Mouse (Mus musculus): ENCODE results near the gene Rc3h1. TPM values are rescaled to one million over a fixed set of nuclear protein-coding genes. Genes with fewer than 3 reads are reported as not detected.

Gene Rc3h1
- polyA plus RNA-seq, 1 experiment, result 36.6 TPM

DNA sequence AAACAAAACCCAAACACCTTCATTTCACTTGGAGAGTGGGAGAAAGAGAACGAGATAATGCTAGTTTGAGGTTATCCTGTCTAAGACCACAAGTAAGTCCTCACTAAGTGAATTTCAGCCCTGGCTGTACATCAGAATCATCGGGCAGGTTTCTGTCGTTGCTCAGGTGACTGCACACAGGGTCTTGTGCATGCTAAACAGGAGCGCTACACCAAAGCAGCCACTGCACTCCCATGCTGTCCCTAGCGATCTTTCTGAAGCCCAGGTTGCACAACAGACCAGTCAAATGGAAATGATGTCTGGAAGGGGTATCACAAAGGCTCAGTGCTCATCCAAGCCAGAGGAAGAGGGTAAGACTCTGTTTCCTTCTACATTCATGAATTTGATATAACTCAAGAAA is 100.3 kb downstream of the Rc3h1 start:
- 86% methylated on average over 5 of the region's 5 CpGs for WGBS
- no peak overlapping the region for H3K4me3 ChIP-seq (ENCODE audit: control insufficient read depth, insufficient read depth, low read length)
- no peak for DNase-seq
- H3K4me1 ChIP-seq (replicated peaks; ENCODE audit: control insufficient read depth, insufficient read depth, low read length), result no peaks in the 10 kb centered on the region
- no peaks in the 10 kb centered on the region for H3K27me3 ChIP-seq (ENCODE audit: control insufficient read depth, insufficient read depth, low read length)
- TF ChIP-seq POLR2A (IDR thresholded peaks at IDR 0.05; ENCODE audit: control insufficient read depth, extremely low read depth, insufficient read depth, low read length, poor library complexity), result no peak
- TF ChIP-seq CTCF (IDR thresholded peaks at IDR 0.05; ENCODE audit: borderline replicate concordance, control insufficient read depth, extremely low read depth, insufficient read depth, low read length, poor library complexity), result no peak
- no peaks in the 10 kb centered on the region for H3K36me3 ChIP-seq (ENCODE audit: control insufficient read depth, insufficient read depth, low read length)
- H3K27ac ChIP-seq (ENCODE audit: control insufficient read depth, insufficient read depth, low read length), result no peak overlapping the region

DNA sequence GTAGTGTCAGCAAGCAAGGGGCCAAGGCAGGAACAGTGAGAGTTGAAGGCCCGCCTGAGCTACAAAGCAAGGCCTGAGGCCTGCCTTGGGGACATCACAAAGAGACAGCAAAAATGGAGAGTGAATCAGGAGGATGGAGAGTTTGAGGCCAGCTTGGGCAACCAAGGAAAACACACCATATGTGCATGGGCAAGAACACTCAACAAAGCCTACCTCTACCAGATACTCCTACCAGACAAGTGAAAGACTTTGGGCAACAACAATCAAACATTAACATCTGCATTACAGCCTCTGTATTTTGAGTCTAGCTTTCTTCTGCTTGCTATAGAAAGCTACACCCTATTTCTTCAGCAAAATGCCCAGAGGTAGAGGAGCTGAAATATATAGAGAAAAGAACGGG is 101.8 kb downstream of the Rc3h1 start:
- Histone ChIP-seq H3K27me3 (ENCODE audit: control insufficient read depth, insufficient read depth, low read length) (no peaks in the 10 kb centered on the region), H3K27ac (ENCODE audit: control insufficient read depth, insufficient read depth, low read length) (no peak overlapping the region), H3K4me1 (replicated peaks; ENCODE audit: control insufficient read depth, insufficient read depth, low read length) (no peaks in the 10 kb centered on the region), H3K36me3 (ENCODE audit: control insufficient read depth, insufficient read depth, low read length) (peaks cover 9% of the 10 kb centered on the region), H3K4me3 (ENCODE audit: control insufficient read depth, insufficient read depth, low read length) (no peak overlapping the region)
- WGBS, result 94% methylated on average over 2 of the region's 2 CpGs
- TF ChIP-seq CTCF (IDR thresholded peaks at IDR 0.05; ENCODE audit: borderline replicate concordance, control insufficient read depth, extremely low read depth, insufficient read depth, low read length, poor library complexity), result no peak
- no peak for TF ChIP-seq POLR2A (IDR thresholded peaks at IDR 0.05; ENCODE audit: control insufficient read depth, extremely low read depth, insufficient read depth, low read length, poor library complexity)
- DNase-seq, result no peak

DNA sequence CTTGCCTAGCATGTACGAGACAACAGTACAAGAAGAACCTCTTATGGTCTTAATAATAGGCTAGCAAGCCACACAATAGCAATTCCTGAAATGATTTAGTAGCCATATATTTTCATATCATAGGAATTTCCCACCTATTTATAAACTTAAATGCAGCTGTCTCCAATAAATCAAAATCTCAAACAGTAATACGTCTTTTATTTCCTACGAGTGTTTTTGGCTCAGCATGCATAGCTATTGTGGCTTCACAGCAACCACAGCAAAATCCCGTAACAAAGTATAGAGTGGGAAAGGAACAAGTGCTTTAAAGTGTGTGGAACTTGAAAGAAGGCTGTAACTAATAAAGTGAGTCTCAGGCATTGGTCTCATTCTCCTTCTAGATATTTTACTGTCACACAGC is 104.2 kb downstream of the Rc3h1 start:
- Histone ChIP-seq H3K4me1 (replicated peaks; ENCODE audit: control insufficient read depth, insufficient read depth, low read length) (no peaks in the 10 kb centered on the region), H3K36me3 (ENCODE audit: control insufficient read depth, insufficient read depth, low read length) (peaks cover 9% of the 10 kb centered on the region), H3K4me3 (ENCODE audit: control insufficient read depth, insufficient read depth, low read length) (no peak overlapping the region), H3K27me3 (ENCODE audit: control insufficient read depth, insufficient read depth, low read length) (no peaks in the 10 kb centered on the region), H3K27ac (ENCODE audit: control insufficient read depth, insufficient read depth, low read length) (no peak overlapping the region)
- WGBS, result 92% methylated on average over 4 of the region's 4 CpGs
- DNase-seq, result no peak
- TF ChIP-seq CTCF (IDR thresholded peaks at IDR 0.05; ENCODE audit: borderline replicate concordance, control insufficient read depth, extremely low read depth, insufficient read depth, low read length, poor library complexity), result no peak
- no peak for TF ChIP-seq POLR2A (IDR thresholded peaks at IDR 0.05; ENCODE audit: control insufficient read depth, extremely low read depth, insufficient read depth, low read length, poor library complexity)

DNA sequence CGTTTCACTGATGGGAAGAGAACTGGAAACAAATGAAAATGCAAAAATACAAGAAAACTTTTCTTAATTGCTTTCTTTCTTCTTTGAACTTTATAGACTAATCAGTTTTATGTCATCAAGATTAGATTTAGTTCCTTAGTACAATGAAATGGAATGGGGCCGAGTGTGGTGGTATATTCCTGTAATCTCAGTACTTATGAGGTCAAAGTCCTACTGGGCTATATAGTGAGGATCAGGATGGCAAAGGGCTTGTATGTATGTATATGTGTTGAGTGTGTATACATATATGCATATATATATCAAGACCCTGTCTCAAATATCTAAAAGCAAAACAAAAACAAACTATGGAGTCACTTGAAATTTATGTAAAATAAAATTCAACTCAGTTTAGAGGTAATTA is 110.2 kb downstream of the Rc3h1 start:
- no peak overlapping the region for H3K4me3 ChIP-seq (ENCODE audit: control insufficient read depth, insufficient read depth, low read length)
- peaks cover 23% of the 10 kb centered on the region for H3K36me3 ChIP-seq (ENCODE audit: control insufficient read depth, insufficient read depth, low read length)
- WGBS, result 93% methylated on average over 2 of the region's 2 CpGs
- no peak for DNase-seq
- no peak overlapping the region for H3K27ac ChIP-seq (ENCODE audit: control insufficient read depth, insufficient read depth, low read length)
- no peaks in the 10 kb centered on the region for H3K27me3 ChIP-seq (ENCODE audit: control insufficient read depth, insufficient read depth, low read length)
- TF ChIP-seq POLR2A (IDR thresholded peaks at IDR 0.05; ENCODE audit: control insufficient read depth, extremely low read depth, insufficient read depth, low read length, poor library complexity) (no peak), CTCF (IDR thresholded peaks at IDR 0.05; ENCODE audit: borderline replicate concordance, control insufficient read depth, extremely low read depth, insufficient read depth, low read length, poor library complexity) (no peak)
- H3K4me1 ChIP-seq (replicated peaks; ENCODE audit: control insufficient read depth, insufficient read depth, low read length), result no peaks in the 10 kb centered on the region

DNA sequence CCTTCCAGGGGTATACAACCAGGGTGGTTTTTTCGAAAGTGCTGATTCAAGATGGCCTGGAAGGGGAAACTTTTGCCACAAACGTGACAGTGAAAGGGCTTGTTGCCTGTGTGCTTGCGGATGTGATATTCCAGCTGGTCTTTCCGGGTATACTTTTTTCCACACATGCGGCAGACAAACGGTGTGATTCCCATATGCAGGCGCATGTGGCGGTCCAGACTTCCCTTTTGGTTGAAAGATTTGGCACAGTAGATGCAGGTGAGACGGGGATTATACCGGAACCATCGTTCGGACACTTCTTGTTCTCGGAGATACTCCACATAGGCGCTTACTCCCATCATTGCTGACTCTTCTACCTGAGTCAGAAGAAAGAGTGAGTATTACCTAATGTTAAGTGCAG is 113.8 kb downstream of the Rc3h1 start:
- no peak overlapping the region for H3K4me3 ChIP-seq (ENCODE audit: control insufficient read depth, insufficient read depth, low read length)
- H3K27ac ChIP-seq (ENCODE audit: control insufficient read depth, insufficient read depth, low read length), result no peak overlapping the region
- DNase-seq, result no peak
- H3K36me3 ChIP-seq (ENCODE audit: control insufficient read depth, insufficient read depth, low read length), result peaks cover 18% of the 10 kb centered on the region
- WGBS, result 96% methylated on average over 14 of the region's 14 CpGs
- no peaks in the 10 kb centered on the region for H3K4me1 ChIP-seq (replicated peaks; ENCODE audit: control insufficient read depth, insufficient read depth, low read length)
- H3K27me3 ChIP-seq (ENCODE audit: control insufficient read depth, insufficient read depth, low read length), result no peaks in the 10 kb centered on the region
- TF ChIP-seq CTCF (IDR thresholded peaks at IDR 0.05; ENCODE audit: borderline replicate concordance, control insufficient read depth, extremely low read depth, insufficient read depth, low read length, poor library complexity), result no peak
- TF ChIP-seq POLR2A (IDR thresholded peaks at IDR 0.05; ENCODE audit: control insufficient read depth, extremely low read depth, insufficient read depth, low read length, poor library complexity), result no peak

Other genes with a start within 250 kb of the Rc3h1 start
- gene Rabgap1l, start 113.2 kb upstream of the Rc3h1 start, polyA plus RNA-seq (2012; rRNA removed), result 53.3 and 56.5 TPM in 2 replicates
- gene Serpinc1, start 72.2 kb downstream of the Rc3h1 start, polyA plus RNA-seq (2012; rRNA removed), result 3.5 and 11.1 TPM in 2 replicates
- gene Zbtb37, start 128.4 kb downstream of the Rc3h1 start, polyA plus RNA-seq (2012; rRNA removed), result 3.9 and 4.2 TPM in 2 replicates
- gene Dars2, start 164.2 kb downstream of the Rc3h1 start, polyA plus RNA-seq (2012; rRNA removed), result 11.1 and 13.6 TPM in 2 replicates
- 9.5 and 10.2 TPM in 2 replicates for gene Cenpl, start 164.3 kb downstream of the Rc3h1 start, polyA plus RNA-seq (2012; rRNA removed)
- gene Klhl20, start 225.1 kb downstream of the Rc3h1 start, polyA plus RNA-seq (2012; rRNA removed), result 19.1 and 19.3 TPM in 2 replicates
- gene Ankrd45, start 236.3 kb downstream of the Rc3h1 start, polyA plus RNA-seq (2012; rRNA removed), result 0.04 and 0.05 TPM in 2 replicates

Data from thymus, adult 2 months (tissue).